Mouse (Mus musculus) hindbrain, postnatal 0 days (tissue): ENCODE data around the gene Parp16. TPM values are rescaled to one million over a fixed set of nuclear protein-coding genes. Genes with fewer than 3 reads are reported as not detected.
"Not testable (repeated sequence)": the region's sequence is repeated elsewhere in the genome, so short reads cannot be mapped to it uniquely, and the experiment has no call there.

Experiments
- ATAC-seq: fragments of 200-750 bp; cut with Nextera tagmentation; 2 replicates; pipeline ENCODE4 v1.8.0; 2017; ENCODE audit warnings: mild to moderate bottlenecking, moderate TSS enrichment, moderate library complexity
- DNase-seq: peaks from one replicate; pipeline ENCODE4 v3.0.0-alpha.2; 2015; ENCODE audit warnings: low spot score
- H3K27ac ChIP-seq: fragments of 300-500 bp; sonication (generic); 2 replicates; pipeline ENCODE4 v1.5.1; 2014; ENCODE audit warnings: mild to moderate bottlenecking
- H3K27me3 ChIP-seq: fragments of 300-500 bp; sonication (generic); 2 replicates; pipeline ENCODE4 v1.6.1; 2014; ENCODE audit warnings: low read length, mixed read lengths; ENCODE audit not compliant: insufficient read depth
- H3K36me3 ChIP-seq: fragments of 300-500 bp; sonication (generic); 2 replicates; pipeline ENCODE4 v1.6.1; 2014; ENCODE audit warnings: low read length, mixed read lengths; ENCODE audit not compliant: insufficient read depth
- H3K4me1 ChIP-seq: fragments of 300-500 bp; sonication (generic); 2 replicates; pipeline ENCODE4 v1.6.1; 2014; ENCODE audit warnings: antibody characterized with exemption, low read length, mixed read lengths; ENCODE audit not compliant: insufficient read depth
- H3K4me2 ChIP-seq: fragments of 300-500 bp; sonication (generic); 2 replicates; pipeline ENCODE4 v1.6.1; 2014; ENCODE audit warnings: low read depth, mild to moderate bottlenecking, low read length, moderate library complexity, mixed read lengths
- H3K4me3 ChIP-seq: fragments of 300-500 bp; sonication (generic); 2 replicates; pipeline ENCODE4 v1.5.1; 2014; ENCODE audit warnings: low read length
- H3K9ac ChIP-seq: fragments of 300-500 bp; sonication (generic); replicated peaks from 2 replicates; pipeline ENCODE4 v1.6.1; 2014; ENCODE audit warnings: mild to moderate bottlenecking, low read length, moderate library complexity, mixed read lengths
- H3K9me3 ChIP-seq: fragments of 300-500 bp; sonication (generic); 2 replicates; pipeline ENCODE4 v1.6.1; 2016; ENCODE audit warnings: low read length, mixed read lengths
- CTCF ChIP-seq: IDR thresholded peaks from 2 replicates; pipeline ENCODE4 v1.5.1; 2016; ENCODE audit warnings: antibody characterized with exemption, control low read depth, low read depth
- WGBS: fragments of 180-500 bp; shearing (Covaris S2); extraction: QIAGEN DNeasy Blood & Tissue Kit; methylation state at CpG from one replicate; pipeline ENCODE4 v1.1.7; 2014; 5-methylcytosine and 5-hydroxymethylcytosine counted together
- polyA plus RNA-seq: library from polyadenylated mRNA; unstranded; fragments of >200 nt; fragmentation: Nextera tagmentation; extraction: Ambion mirVana; gene quantifications from 2 replicates; pipeline ENCODE4 v1.2.1, GENCODE M21; 2015
- total RNA-seq: library from RNA; depleted of rRNA; stranded (reverse); fragments of >200 nt; gene quantifications from 2 replicates; pipeline ENCODE4 v1.2.3, GENCODE M21; 2014; rRNA removed

Parp16 gene
- total and polyA plus RNA-seq, 2 experiments from 2014 or later: 5.9 to 6.7 TPM

- 59% methylated on average over 5 of the region's 5 CpGs for WGBS
- Histone ChIP-seq H3K36me3 (no peaks in the 10 kb centered on the region), H3K9me3 (no peaks in the 10 kb centered on the region), H3K27me3 (no peaks in the 10 kb centered on the region), H3K27ac (peak overlapping the region; percentile 58; the same call in 1 of the 2 replicates), H3K9ac (no peak overlapping the region), H3K4me3 (no peak overlapping the region), H3K4me1 (no peaks in the 10 kb centered on the region), H3K4me2 (no peak overlapping the region)
- DNase-seq (peak; percentile 34), ATAC-seq (0 out of 2 replicates have a peak, but pooled peaks have one; percentile 43)
- TF ChIP-seq CTCF: peak; percentile 24; the same call in 1 of the 2 replicates
These were observed 86.5 kb downstream of the Parp16 start for GRCm38 (mm10) chr9:65281536-65282151.

GRCm38 (mm10) chr9:65283301-65283700 lies 88.1 kb downstream of the Parp16 start:
- DNase-seq (peak; percentile 81), ATAC-seq (peak; percentile 81)
- Histone ChIP-seq H3K27me3 (no peaks in the 10 kb centered on the region), H3K4me3 (no peak overlapping the region), H3K4me2 (no peak overlapping the region), H3K36me3 (no peaks in the 10 kb centered on the region), H3K9ac (no peak overlapping the region), H3K9me3 (no peaks in the 10 kb centered on the region), H3K4me1 (no peaks in the 10 kb centered on the region), H3K27ac (no peak overlapping the region)
- WGBS: 2% methylated on average over 3 of the region's 3 CpGs
- peak; percentile 78 for TF ChIP-seq CTCF

- H3K27ac ChIP-seq, H3K4me3 ChIP-seq, H3K4me1 ChIP-seq, H3K9me3 ChIP-seq, H3K9ac ChIP-seq, DNase-seq, H3K27me3 ChIP-seq, H3K36me3 ChIP-seq, H3K4me2 ChIP-seq, ATAC-seq: not testable (repeated sequence)
- WGBS: 87% methylated on average over 5 of the region's 5 CpGs
These were observed 93.1 kb downstream of the Parp16 start for GRCm38 (mm10) chr9:65288252-65288651.

Other genes with a start within 250 kb of the Parp16 start
- 0.31 TPM in 1 of 2 replicates, not detected in the other for gene Slc24a1, start 243.7 kb upstream of the Parp16 start, total RNA-seq
- gene Slc24a1, start 243.7 kb upstream of the Parp16 start, polyA plus RNA-seq: 0.03 and 0.06 TPM in 2 replicates
- gene Ints14, start 234.4 kb upstream of the Parp16 start, total RNA-seq: 28.8 and 30.6 TPM in 2 replicates
- gene Ints14, start 234.4 kb upstream of the Parp16 start, polyA plus RNA-seq: 30.0 and 30.4 TPM in 2 replicates
- 191 and 204 TPM in 2 replicates for gene Hacd3, start 173.7 kb upstream of the Parp16 start, total RNA-seq
- gene Hacd3, start 173.7 kb upstream of the Parp16 start, polyA plus RNA-seq: 193 and 205 TPM in 2 replicates
- 77.2 and 84.1 TPM in 2 replicates for gene Dpp8, start 162.9 kb upstream of the Parp16 start, total RNA-seq
- gene Dpp8, start 162.9 kb upstream of the Parp16 start, polyA plus RNA-seq: 26.9 and 27.7 TPM in 2 replicates
- 51.1 and 56.8 TPM in 2 replicates for gene Igdcc4, start 93.9 kb upstream of the Parp16 start, total RNA-seq
- gene Igdcc4, start 93.9 kb upstream of the Parp16 start, polyA plus RNA-seq: 12.2 and 13.2 TPM in 2 replicates
- 2.3 and 6.3 TPM in 2 replicates for gene Igdcc3, start 54.2 kb upstream of the Parp16 start, total RNA-seq
- 5.2 and 6.2 TPM in 2 replicates for gene Igdcc3, start 54.2 kb upstream of the Parp16 start, polyA plus RNA-seq
- gene Cilp, start 69.8 kb downstream of the Parp16 start, total RNA-seq: 0.16 and 0.29 TPM in 2 replicates
- gene Cilp, start 69.8 kb downstream of the Parp16 start, polyA plus RNA-seq: 0.29 and 0.37 TPM in 2 replicates
- gene Clpx, start 98.9 kb downstream of the Parp16 start, total RNA-seq: 22.7 and 23.3 TPM in 2 replicates
- 37.1 and 41.2 TPM in 2 replicates for gene Clpx, start 98.9 kb downstream of the Parp16 start, polyA plus RNA-seq
- 16.2 and 17.5 TPM in 2 replicates for gene Pdcd7, start 150.8 kb downstream of the Parp16 start, total RNA-seq
- gene Pdcd7, start 150.8 kb downstream of the Parp16 start, polyA plus RNA-seq: 8.6 and 10.2 TPM in 2 replicates
- gene Ubap1l, start 165.7 kb downstream of the Parp16 start, total RNA-seq: 8.6 and 10.2 TPM in 2 replicates
- 2.4 and 2.6 TPM in 2 replicates for gene Ubap1l, start 165.7 kb downstream of the Parp16 start, polyA plus RNA-seq
- gene Kbtbd13, start 196.3 kb downstream of the Parp16 start, total RNA-seq: 1.0 and 1.3 TPM in 2 replicates
- 0.46 and 0.50 TPM in 2 replicates for gene Kbtbd13, start 196.3 kb downstream of the Parp16 start, polyA plus RNA-seq
- 6.2 and 7.0 TPM in 2 replicates for gene Rasl12, start 203.2 kb downstream of the Parp16 start, total RNA-seq
- 4.0 and 4.7 TPM in 2 replicates for gene Rasl12, start 203.2 kb downstream of the Parp16 start, polyA plus RNA-seq
- not detected in 2 replicates for gene Slc51b, start 227.6 kb downstream of the Parp16 start, total RNA-seq
- gene Slc51b, start 227.6 kb downstream of the Parp16 start, polyA plus RNA-seq: not detected in 2 replicates
- gene Mtfmt, start 240.4 kb downstream of the Parp16 start, total RNA-seq: 11.8 and 19.0 TPM in 2 replicates
- 16.4 and 18.9 TPM in 2 replicates for gene Mtfmt, start 240.4 kb downstream of the Parp16 start, polyA plus RNA-seq